Mouse (Mus musculus): ENCODE data around the gene Sh3rf1. TPM values are rescaled to one million over a fixed set of nuclear protein-coding genes. Genes with fewer than 3 reads are reported as not detected.
A peak's percentile ranks its signal among the peaks of the same experiment; 100 is the strongest.

Sh3rf1 gene
- polyA plus RNA-seq, 1 experiment from 2014 or later = 16.0 TPM

- H3K4me1 ChIP-seq = 0 out of 2 replicates have a peak, but pooled peaks cover 8% of the 10 kb centered on the region
- 81% methylated on average over 10 of the region's 10 CpGs for WGBS
- no peaks in the 10 kb centered on the region for H3K27me3 ChIP-seq
- no peak overlapping the region for H3K9ac ChIP-seq
- no peak overlapping the region for H3K4me3 ChIP-seq
- H3K27ac ChIP-seq = no peak overlapping the region
- ATAC-seq (ENCODE audit: insufficient number of reproducible peaks, insufficient read depth, low FRiP score, low TSS enrichment) = no peak
- no peaks in the 10 kb centered on the region for H3K9me3 ChIP-seq
- H3K36me3 ChIP-seq = no peaks in the 10 kb centered on the region
- no peak overlapping the region for H3K4me2 ChIP-seq (replicated peaks)
Measured at GRCm38 (mm10) chr8:61316813-61317534, 93.3 kb downstream of the Sh3rf1 start.

- no peak for ATAC-seq (ENCODE audit: insufficient number of reproducible peaks, insufficient read depth, low FRiP score, low TSS enrichment)
- Histone ChIP-seq H3K36me3 (no peaks in the 10 kb centered on the region), H3K9me3 (no peaks in the 10 kb centered on the region), H3K4me3 (no peak overlapping the region), H3K4me1 (peaks cover 14% of the 10 kb centered on the region; the same call in 1 of the 2 replicates), H3K9ac (no peak overlapping the region), H3K27ac (no peak overlapping the region), H3K27me3 (no peaks in the 10 kb centered on the region), H3K4me2 (replicated peaks) (no peak overlapping the region)
- 83% methylated on average over 6 of the region's 6 CpGs for WGBS
Measured at GRCm38 (mm10) chr8:61317535-61318136, 94.0 kb downstream of the Sh3rf1 start.

- H3K36me3 ChIP-seq = no peaks in the 10 kb centered on the region
- H3K4me2 ChIP-seq (replicated peaks) = no peak overlapping the region
- no peak overlapping the region for H3K9ac ChIP-seq
- peaks cover 27% of the 10 kb centered on the region for H3K4me1 ChIP-seq
- WGBS = 47% methylated on average over 3 of the region's 3 CpGs
- H3K9me3 ChIP-seq = no peaks in the 10 kb centered on the region
- H3K4me3 ChIP-seq = no peak overlapping the region
- H3K27me3 ChIP-seq = no peaks in the 10 kb centered on the region
- no peak for ATAC-seq (ENCODE audit: insufficient number of reproducible peaks, insufficient read depth, low FRiP score, low TSS enrichment)
- H3K27ac ChIP-seq = no peak overlapping the region
Measured at GRCm38 (mm10) chr8:61321216-61321615, 97.5 kb downstream of the Sh3rf1 start.

- no peaks in the 10 kb centered on the region for H3K9me3 ChIP-seq
- H3K4me1 ChIP-seq = peaks cover 27% of the 10 kb centered on the region
- H3K4me2 ChIP-seq (replicated peaks) = no peak overlapping the region
- no peaks in the 10 kb centered on the region for H3K36me3 ChIP-seq
- 67% methylated on average over 5 of the region's 5 CpGs for whole genome bisulfite sequencing
- no peak overlapping the region for H3K9ac ChIP-seq
- no peaks in the 10 kb centered on the region for H3K27me3 ChIP-seq
- no peak for ATAC-seq (ENCODE audit: insufficient number of reproducible peaks, insufficient read depth, low FRiP score, low TSS enrichment)
- no peak overlapping the region for H3K27ac ChIP-seq
- no peak overlapping the region for H3K4me3 ChIP-seq
Measured at GRCm38 (mm10) chr8:61321780-61322179, 98.1 kb downstream of the Sh3rf1 start.

- H3K9ac ChIP-seq = no peak overlapping the region
- H3K36me3 ChIP-seq = no peaks in the 10 kb centered on the region
- peaks cover 27% of the 10 kb centered on the region for H3K4me1 ChIP-seq
- H3K27me3 ChIP-seq = no peaks in the 10 kb centered on the region
- H3K9me3 ChIP-seq = no peaks in the 10 kb centered on the region
- no peak overlapping the region for H3K4me2 ChIP-seq (replicated peaks)
- H3K4me3 ChIP-seq = no peak overlapping the region
- ATAC-seq (ENCODE audit: insufficient number of reproducible peaks, insufficient read depth, low FRiP score, low TSS enrichment) = no peak
- 55% methylated on average over 8 of the region's 8 CpGs for WGBS
- no peak overlapping the region for H3K27ac ChIP-seq
Measured at GRCm38 (mm10) chr8:61322462-61322861, 98.8 kb downstream of the Sh3rf1 start.

GRCm38 (mm10) chr8:61324363-61324914 is 100.8 kb downstream of the Sh3rf1 start:
- H3K27ac ChIP-seq = peak overlapping the region; percentile 67
- H3K4me3 ChIP-seq = no peak overlapping the region
- no peaks in the 10 kb centered on the region for H3K27me3 ChIP-seq
- H3K36me3 ChIP-seq = 0 out of 2 replicates have a peak, but pooled peaks cover 4% of the 10 kb centered on the region
- peaks cover 27% of the 10 kb centered on the region for H3K4me1 ChIP-seq
- no peak overlapping the region for H3K4me2 ChIP-seq (replicated peaks)
- no peak overlapping the region for H3K9ac ChIP-seq
- no peak for ATAC-seq (ENCODE audit: insufficient number of reproducible peaks, insufficient read depth, low FRiP score, low TSS enrichment)
- H3K9me3 ChIP-seq = no peaks in the 10 kb centered on the region
- WGBS = 19% methylated on average over 10 of the region's 10 CpGs

GRCm38 (mm10) chr8:61325014-61325715 is 101.5 kb downstream of the Sh3rf1 start:
- no peak overlapping the region for H3K27ac ChIP-seq
- H3K9ac ChIP-seq = no peak overlapping the region
- peaks cover 27% of the 10 kb centered on the region for H3K4me1 ChIP-seq
- no peaks in the 10 kb centered on the region for H3K27me3 ChIP-seq
- WGBS = 65% methylated on average over 16 of the region's 16 CpGs
- H3K9me3 ChIP-seq = no peaks in the 10 kb centered on the region
- H3K36me3 ChIP-seq = 0 out of 2 replicates have a peak, but pooled peaks cover 6% of the 10 kb centered on the region
- ATAC-seq (ENCODE audit: insufficient number of reproducible peaks, insufficient read depth, low FRiP score, low TSS enrichment) = no peak
- H3K4me3 ChIP-seq = no peak overlapping the region
- H3K4me2 ChIP-seq (replicated peaks) = no peak overlapping the region

GRCm38 (mm10) chr8:61326281-61326680 is 102.6 kb downstream of the Sh3rf1 start:
- H3K4me2 ChIP-seq (replicated peaks) = no peak overlapping the region
- H3K27me3 ChIP-seq = no peaks in the 10 kb centered on the region
- H3K9ac ChIP-seq = no peak overlapping the region
- no peaks in the 10 kb centered on the region for H3K9me3 ChIP-seq
- no peak overlapping the region for H3K27ac ChIP-seq
- no peak overlapping the region for H3K4me3 ChIP-seq
- 57% methylated on average over 8 of the region's 8 CpGs for WGBS
- peaks cover 24% of the 10 kb centered on the region for H3K4me1 ChIP-seq
- 0 out of 2 replicates have a peak, but pooled peaks cover 13% of the 10 kb centered on the region for H3K36me3 ChIP-seq
- ATAC-seq (ENCODE audit: insufficient number of reproducible peaks, insufficient read depth, low FRiP score, low TSS enrichment) = no peak

- no peaks in the 10 kb centered on the region for H3K27me3 ChIP-seq
- peaks cover 20% of the 10 kb centered on the region for H3K4me1 ChIP-seq
- no peaks in the 10 kb centered on the region for H3K9me3 ChIP-seq
- H3K27ac ChIP-seq = no peak overlapping the region
- no peak overlapping the region for H3K4me3 ChIP-seq
- WGBS = 73% methylated on average over 5 of the region's 5 CpGs
- 0 out of 2 replicates have a peak, but pooled peaks cover 13% of the 10 kb centered on the region for H3K36me3 ChIP-seq
- H3K4me2 ChIP-seq (replicated peaks) = no peak overlapping the region
- no peak overlapping the region for H3K9ac ChIP-seq
- ATAC-seq (ENCODE audit: insufficient number of reproducible peaks, insufficient read depth, low FRiP score, low TSS enrichment) = no peak
Measured at GRCm38 (mm10) chr8:61327333-61327732, 103.7 kb downstream of the Sh3rf1 start.

GRCm38 (mm10) chr8:61339629-61340028 is 116.0 kb downstream of the Sh3rf1 start:
- Histone ChIP-seq H3K27ac (no peak overlapping the region), H3K4me2 (replicated peaks) (no peak overlapping the region), H3K4me1 (peaks cover 8% of the 10 kb centered on the region; the same call in 1 of the 2 replicates), H3K4me3 (no peak overlapping the region), H3K27me3 (no peaks in the 10 kb centered on the region), H3K9ac (no peak overlapping the region), H3K36me3 (peaks cover 9% of the 10 kb centered on the region; the same call in 1 of the 2 replicates), H3K9me3 (no peaks in the 10 kb centered on the region)
- 78% methylated on average over 6 of the region's 6 CpGs for WGBS
- no peak for ATAC-seq (ENCODE audit: insufficient number of reproducible peaks, insufficient read depth, low FRiP score, low TSS enrichment)

- Histone ChIP-seq H3K27ac (no peak overlapping the region), H3K36me3 (peaks cover 9% of the 10 kb centered on the region; the same call in 1 of the 2 replicates), H3K4me1 (peaks cover 8% of the 10 kb centered on the region; the same call in 1 of the 2 replicates), H3K9ac (no peak overlapping the region), H3K9me3 (no peaks in the 10 kb centered on the region), H3K4me2 (replicated peaks) (no peak overlapping the region), H3K4me3 (no peak overlapping the region), H3K27me3 (no peaks in the 10 kb centered on the region)
- ATAC-seq (ENCODE audit: insufficient number of reproducible peaks, insufficient read depth, low FRiP score, low TSS enrichment) = no peak
- 89% methylated on average over 17 of the region's 17 CpGs for WGBS
Measured at GRCm38 (mm10) chr8:61340283-61340984, 116.8 kb downstream of the Sh3rf1 start.

All from embryonic facial prominence, embryonic 12.5 days (tissue).